ENCODE assay signal across 8 mouse cellular contexts in the genomic region with DNA sequence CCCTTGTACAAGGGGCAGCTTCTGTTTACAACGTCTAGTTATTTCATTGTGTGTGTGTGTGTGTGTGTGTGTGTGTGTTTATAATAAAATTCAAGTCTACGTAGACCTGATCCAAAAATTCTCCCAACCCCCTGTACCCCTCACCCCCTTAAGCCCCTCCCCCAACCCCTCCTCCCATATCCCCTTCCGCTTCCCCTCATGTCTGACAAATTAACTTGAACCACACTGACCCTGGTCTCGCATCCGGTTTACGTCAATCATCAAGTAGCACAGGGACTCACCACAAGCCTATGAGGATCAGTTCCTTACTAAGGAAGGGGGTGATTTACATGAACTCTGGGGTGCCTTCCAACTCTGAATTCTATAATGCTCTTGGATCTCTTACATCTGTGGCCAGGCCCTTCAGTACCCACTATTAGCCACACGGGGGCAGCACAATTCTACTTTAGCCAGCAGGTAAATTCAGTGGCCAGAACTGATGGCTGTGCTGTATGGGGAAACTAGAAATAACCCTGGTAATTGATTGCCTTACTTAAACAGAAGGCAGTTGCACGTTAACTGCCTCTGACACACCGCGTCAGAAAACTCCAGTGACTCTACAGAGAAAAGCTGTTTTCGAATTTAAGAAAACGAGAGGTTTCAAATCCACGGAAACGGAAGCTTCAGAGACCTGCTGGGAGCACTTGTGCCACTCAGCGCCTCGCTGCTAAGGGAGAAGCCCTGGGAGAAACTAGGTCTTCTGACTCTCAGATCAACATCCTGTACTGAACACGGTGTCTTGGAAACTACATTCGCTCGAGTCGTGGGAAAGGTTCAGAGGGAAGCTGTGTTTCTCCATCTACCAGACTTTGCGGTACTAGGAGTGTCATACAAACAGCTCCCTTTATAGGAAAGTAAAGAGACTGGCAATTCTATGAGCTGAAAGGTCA.
A peak's percentile ranks its signal among the peaks of the same experiment; 100 is the strongest.
DNase-seq lines count a peak whose midpoint lies in the region; ATAC-seq lines count a peak whose summit lies in the region.

No protein-coding gene starts in this region.

- ATAC-seq in embryonic facial prominence, embryonic 12.5 days (ENCODE audit: insufficient number of reproducible peaks, insufficient read depth, low FRiP score, low TSS enrichment), result peak; percentile 85
- peak; percentile 84 for ATAC-seq in kidney, embryonic 14.5 days (ENCODE audit: low FRiP score, low TSS enrichment)
- peak; percentile 75 for ATAC-seq in limb, embryonic 13.5 days (ENCODE audit: low FRiP score, low read depth)
- peak; percentile 93 for ATAC-seq in midbrain, embryonic 15.5 days (replicated peaks)

- peaks cover 3% of the 10 kb centered on the region; the same call in 1 of the 2 replicates for H3K4me1 ChIP-seq in embryonic facial prominence, embryonic 12.5 days
- H3K4me1 ChIP-seq in heart, embryonic 10.5 days, result no peaks in the 10 kb centered on the region
- no peaks in the 10 kb centered on the region for H3K4me1 ChIP-seq in kidney, embryonic 14.5 days (ENCODE audit: control insufficient read depth, insufficient read depth, low read length)
- H3K4me1 ChIP-seq in limb, embryonic 13.5 days, result no peaks in the 10 kb centered on the region
- H3K4me1 ChIP-seq in midbrain, embryonic 15.5 days, result peaks cover 8% of the 10 kb centered on the region; the same call in 1 of the 2 replicates

- 0 out of 2 replicates have a peak overlapping the region, but pooled peaks have one; percentile 6 for H3K4me3 ChIP-seq in embryonic facial prominence, embryonic 12.5 days
- peak overlapping the region; percentile 44 for H3K4me3 ChIP-seq in heart, embryonic 10.5 days
- H3K4me3 ChIP-seq in kidney, embryonic 14.5 days (ENCODE audit: low read length), result no peak overlapping the region; the same call in 1 of the 2 replicates
- peak overlapping the region; percentile 18 for H3K4me3 ChIP-seq in limb, embryonic 13.5 days
- H3K4me3 ChIP-seq in midbrain, embryonic 15.5 days, result peak overlapping the region; percentile 31

- H3K9ac ChIP-seq in embryonic facial prominence, embryonic 12.5 days, result no peak overlapping the region
- H3K9ac ChIP-seq in kidney, embryonic 14.5 days (ENCODE audit: low read depth, low read length), result no peak overlapping the region
- H3K9ac ChIP-seq in limb, embryonic 13.5 days, result no peak overlapping the region
- H3K9ac ChIP-seq in midbrain, embryonic 15.5 days, result peak overlapping the region; percentile 29

- H3K27me3 ChIP-seq in embryonic facial prominence, embryonic 12.5 days, result 0 out of 2 replicates have a peak, but pooled peaks cover 4% of the 10 kb centered on the region
- H3K27me3 ChIP-seq in heart, embryonic 10.5 days (ENCODE audit: insufficient read depth, poor library complexity, severe bottlenecking), result no peaks in the 10 kb centered on the region
- no peaks in the 10 kb centered on the region for H3K27me3 ChIP-seq in kidney, embryonic 14.5 days (ENCODE audit: control insufficient read depth, insufficient read depth, low read length)
- H3K27me3 ChIP-seq in limb, embryonic 13.5 days, result no peaks in the 10 kb centered on the region
- no peaks in the 10 kb centered on the region for H3K27me3 ChIP-seq in midbrain, embryonic 15.5 days (replicated peaks)

- H3K4me2 ChIP-seq in embryonic facial prominence, embryonic 12.5 days (replicated peaks), result peak overlapping the region; percentile 42
- H3K4me2 ChIP-seq in kidney, embryonic 14.5 days (replicated peaks; ENCODE audit: low read depth, low read length), result peak overlapping the region; percentile 32
- peak overlapping the region; percentile 48 for H3K4me2 ChIP-seq in limb, embryonic 13.5 days (replicated peaks)
- peak overlapping the region; percentile 50 for H3K4me2 ChIP-seq in midbrain, embryonic 15.5 days

- H3K27ac ChIP-seq in embryonic facial prominence, embryonic 12.5 days, result no peak overlapping the region
- H3K27ac ChIP-seq in heart, embryonic 10.5 days, result no peak overlapping the region
- no peak overlapping the region for H3K27ac ChIP-seq in kidney, embryonic 14.5 days (ENCODE audit: low read depth, low read length)
- H3K27ac ChIP-seq in limb, embryonic 13.5 days, result no peak overlapping the region
- no peak overlapping the region for H3K27ac ChIP-seq in midbrain, embryonic 15.5 days

- WGBS in embryonic facial prominence, embryonic 12.5 days, result 27% methylated on average over 21 of the region's 21 CpGs
- WGBS in heart, embryonic 10.5 days, result 26% methylated on average over 21 of the region's 21 CpGs
- 29% methylated on average over 21 of the region's 21 CpGs for WGBS in kidney, embryonic 14.5 days
- 29% methylated on average over 21 of the region's 21 CpGs for WGBS in limb, embryonic 13.5 days
- WGBS in midbrain, embryonic 15.5 days, result 35% methylated on average over 21 of the region's 21 CpGs

- H3K36me3 ChIP-seq in embryonic facial prominence, embryonic 12.5 days, result no peaks in the 10 kb centered on the region
- no peaks in the 10 kb centered on the region for H3K36me3 ChIP-seq in heart, embryonic 10.5 days
- no peaks in the 10 kb centered on the region for H3K36me3 ChIP-seq in kidney, embryonic 14.5 days (ENCODE audit: control insufficient read depth, insufficient read depth, low read length)
- no peaks in the 10 kb centered on the region for H3K36me3 ChIP-seq in limb, embryonic 13.5 days
- H3K36me3 ChIP-seq in midbrain, embryonic 15.5 days (replicated peaks), result no peaks in the 10 kb centered on the region

- H3K9me3 ChIP-seq in embryonic facial prominence, embryonic 12.5 days, result no peaks in the 10 kb centered on the region
- H3K9me3 ChIP-seq in heart, embryonic 10.5 days, result no peaks in the 10 kb centered on the region
- no peaks in the 10 kb centered on the region for H3K9me3 ChIP-seq in kidney, embryonic 14.5 days (ENCODE audit: control insufficient read depth, low read length)
- no peaks in the 10 kb centered on the region for H3K9me3 ChIP-seq in limb, embryonic 13.5 days
- H3K9me3 ChIP-seq in midbrain, embryonic 15.5 days, result no peaks in the 10 kb centered on the region

- DNase-seq in urinary bladder, adult 18-20 months (ENCODE audit: low spot score in 2 of 2), result peak; percentile 25 to 54
- no peak for DNase-seq in urinary bladder, postnatal 10 days (ENCODE audit: low spot score)
- peak; percentile 82 for DNase-seq in heart, embryonic 10.5 days (ENCODE audit: low spot score)
- DNase-seq in spleen, postnatal 10 days (ENCODE audit: low spot score in 2 of 2), result peak; percentile 15 to 59
